Mouse (Mus musculus): Measurements from ENCODE around the gene Csrnp3. TPM values are rescaled to one million over a fixed set of nuclear protein-coding genes. Genes with fewer than 3 reads are reported as not detected.

Csrnp3 gene
- 25.4 TPM for polyA plus RNA-seq (2014; fragmentation: Illumina TruSeq; extraction: RNeasy Lipid Tissue Mini Kit (QIAGEN cat#74804))

DNA sequence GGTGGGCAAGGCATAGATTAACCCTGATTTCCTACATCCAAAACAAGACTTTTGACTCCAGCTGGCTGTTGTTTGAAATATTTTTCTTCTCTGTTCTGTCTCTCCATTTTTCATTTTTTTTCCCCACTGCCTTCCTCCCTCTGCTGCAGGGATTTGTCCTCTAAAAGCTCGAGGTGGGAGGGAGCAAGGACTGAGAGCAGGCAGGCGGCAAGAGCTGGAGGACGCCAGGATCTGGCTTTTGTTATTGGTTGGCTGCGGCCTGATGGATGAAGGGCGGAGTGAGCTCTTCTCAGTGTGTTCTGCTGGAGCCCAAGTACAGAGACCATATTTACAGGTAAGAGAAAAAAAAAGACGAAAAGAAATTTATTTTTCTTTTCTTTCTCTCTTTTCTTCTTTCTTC is at the start of gene Csrnp3:
TSS of gene Csrnp3 (plus strand) at position 217 of the 400 bp plus-strand sequence.

Other genes with a start within 250 kb of the Csrnp3 start
- 2.6 TPM for gene Scn2a, start 225.0 kb upstream of the Csrnp3 start, polyA plus RNA-seq (2014; fragmentation: Illumina TruSeq; extraction: RNeasy Lipid Tissue Mini Kit (QIAGEN cat#74804))

Data from ovary, adult 10 weeks (tissue).